In genomic region chr1:62911426-62911825, GRCm38 (mm10) we compare ENCODE assay signal across 12 mouse cellular contexts.
"Had no signal": no experiment of that assay in that cellular context is flagged by ENCODE, and none has a peak within 500 bp of the region (broad histone marks: within the 10 kb centered on the region; RNA-seq: fewer than 3 reads in every experiment).

No protein-coding gene starts in this region.

- DNase-seq: kidney, adult 18-20 months; kidney, postnatal 10 days; liver; lung, adult 2 months; lung, postnatal 4 days; midbrain, embryonic 14.5 days; thymus, postnatal 25 days had no signal

- H3K4me3 ChIP-seq: limb, embryonic 12.5 days; midbrain, embryonic 10.5 days had no signal

- H3K27ac ChIP-seq: limb, embryonic 12.5 days; liver, embryonic 14.5 days; midbrain, embryonic 10.5 days; stomach, postnatal 0 days had no signal

- H3K9me3 ChIP-seq: limb, embryonic 12.5 days; midbrain, embryonic 10.5 days had no signal

- H3K9ac ChIP-seq: limb, embryonic 12.5 days; liver, embryonic 14.5 days had no signal

- ATAC-seq: lung, postnatal 0 days had no signal

- H3K36me3 ChIP-seq: limb, embryonic 12.5 days; midbrain, embryonic 10.5 days had no signal

- H3K27me3 ChIP-seq: limb, embryonic 12.5 days had no signal

- H3K4me2 ChIP-seq: limb, embryonic 12.5 days had no signal
